Mouse (Mus musculus): ENCODE results near the gene Necab3. TPM values are rescaled to one million over a fixed set of nuclear protein-coding genes. Genes with fewer than 3 reads are reported as not detected.

Gene Necab3
- polyA plus RNA-seq, 1 experiment from 2014 or later, result 25.4 TPM

DNA sequence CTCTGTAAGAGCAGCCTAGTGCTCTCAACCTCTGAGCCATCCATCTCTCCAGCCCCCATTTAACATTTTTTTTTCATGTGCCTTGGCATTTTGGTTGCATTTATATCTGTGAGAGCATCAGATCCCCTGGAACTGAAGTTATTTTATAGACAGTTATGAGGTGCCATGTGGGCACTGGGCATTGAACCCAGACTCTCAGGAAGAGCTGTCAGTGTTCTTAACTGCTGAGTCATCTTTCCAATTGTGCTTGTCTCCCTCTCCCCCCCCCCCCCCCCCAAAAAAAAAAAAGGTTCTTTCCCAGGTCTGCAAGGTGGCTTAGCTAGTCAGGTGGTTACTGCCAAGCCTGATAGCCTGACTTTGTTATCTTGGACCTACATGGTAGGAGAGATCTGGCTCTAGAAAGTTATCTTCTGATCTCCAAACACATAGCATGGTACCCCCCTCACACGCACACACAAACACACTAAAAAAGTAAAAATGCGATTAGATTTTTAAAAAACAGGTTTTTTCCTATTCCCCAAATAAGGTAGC, 58.9 kb downstream of the Necab3 start:
- Histone ChIP-seq H3K4me1 (0 out of 2 replicates have a peak, but pooled peaks cover 8% of the 10 kb centered on the region), H3K9me3 (replicated peaks) (no peaks in the 10 kb centered on the region), H3K4me3 (no peak overlapping the region), H3K9ac (no peak overlapping the region), H3K27me3 (no peaks in the 10 kb centered on the region), H3K36me3 (ENCODE audit: poor library complexity, severe bottlenecking) (peaks cover 20% of the 10 kb centered on the region), H3K4me2 (no peak overlapping the region), H3K27ac (no peak overlapping the region)
- no peak for ATAC-seq
- 94% methylated on average over 2 of the region's 2 CpGs for WGBS

- Histone ChIP-seq H3K4me1 (0 out of 2 replicates have a peak, but pooled peaks cover 8% of the 10 kb centered on the region), H3K4me2 (no peak overlapping the region), H3K27ac (peak overlapping the region; percentile 2), H3K27me3 (no peaks in the 10 kb centered on the region), H3K9ac (no peak overlapping the region), H3K4me3 (no peak overlapping the region), H3K36me3 (ENCODE audit: poor library complexity, severe bottlenecking) (peaks cover 19% of the 10 kb centered on the region), H3K9me3 (replicated peaks) (no peaks in the 10 kb centered on the region)
- no peak for ATAC-seq
- 62% methylated on average over 5 of the region's 5 CpGs for WGBS
Observed at GRCm38 (mm10) chr2:154498571-154498970, 60.1 kb downstream of the Necab3 start.

DNA sequence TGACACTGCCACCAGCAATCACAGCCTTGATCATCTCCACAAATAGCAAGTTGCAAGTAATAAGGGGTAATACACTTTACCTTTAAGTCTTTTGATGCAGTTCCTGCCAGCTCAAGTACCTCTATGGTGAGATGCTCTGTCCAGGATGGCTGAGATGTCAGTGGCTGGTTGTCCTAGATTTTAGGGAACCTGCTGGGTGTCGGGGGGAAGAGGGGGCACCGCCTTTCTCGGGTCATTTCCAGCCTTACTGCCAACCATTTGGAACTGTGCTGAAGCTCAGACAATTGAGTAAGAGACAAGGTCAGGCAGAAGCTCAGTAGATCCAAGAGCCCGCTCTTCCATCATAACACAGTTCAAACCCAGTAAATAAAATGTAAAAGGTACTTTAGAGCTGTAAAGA, 63.7 kb downstream of the Necab3 start:
- Histone ChIP-seq H3K36me3 (ENCODE audit: poor library complexity, severe bottlenecking) (0 out of 2 replicates have a peak, but pooled peaks cover 3% of the 10 kb centered on the region), H3K27me3 (no peaks in the 10 kb centered on the region), H3K4me3 (no peak overlapping the region), H3K9me3 (replicated peaks) (no peaks in the 10 kb centered on the region), H3K4me1 (0 out of 2 replicates have a peak, but pooled peaks cover 8% of the 10 kb centered on the region), H3K9ac (no peak overlapping the region), H3K4me2 (no peak overlapping the region), H3K27ac (no peak overlapping the region)
- WGBS, result 97% methylated on average over 4 of the region's 4 CpGs
- ATAC-seq, result no peak

Other genes starting within 250 kb of the Necab3 start
- gene Cdk5rap1, start 185.9 kb downstream of the Necab3 start, polyA plus RNA-seq (2015; fragmentation: Nextera tagmentation; extraction: Ambion mirVana), result 16.0 and 17.4 TPM in 2 replicates
- 3.8 and 4.1 TPM in 2 replicates for gene Snta1, start 150.8 kb downstream of the Necab3 start, polyA plus RNA-seq (2015; fragmentation: Nextera tagmentation; extraction: Ambion mirVana)
- 69.4 and 79.1 TPM in 2 replicates for gene Cbfa2t2, start 122.4 kb downstream of the Necab3 start, polyA plus RNA-seq (2015; fragmentation: Nextera tagmentation; extraction: Ambion mirVana)
- gene 1700003F12Rik, start 11.8 kb downstream of the Necab3 start, polyA plus RNA-seq (2015; fragmentation: Nextera tagmentation; extraction: Ambion mirVana), result 1.4 TPM in 2 replicates
- 0.49 and 0.68 TPM in 2 replicates for gene Actl10, start 7.1 kb downstream of the Necab3 start, polyA plus RNA-seq (2015; fragmentation: Nextera tagmentation; extraction: Ambion mirVana)
- gene E2f1, start 11.0 kb upstream of the Necab3 start, polyA plus RNA-seq (2015; fragmentation: Nextera tagmentation; extraction: Ambion mirVana), result 20.8 and 22.8 TPM in 2 replicates
- gene Pxmp4, start 44.8 kb upstream of the Necab3 start, polyA plus RNA-seq (2015; fragmentation: Nextera tagmentation; extraction: Ambion mirVana), result 10.7 and 13.0 TPM in 2 replicates
- gene Zfp341, start 54.4 kb upstream of the Necab3 start, polyA plus RNA-seq (2015; fragmentation: Nextera tagmentation; extraction: Ambion mirVana), result 1.5 and 2.0 TPM in 2 replicates
- 0.79 and 0.88 TPM in 2 replicates for gene 4930519P11Rik, start 54.5 kb upstream of the Necab3 start, polyA plus RNA-seq (2015; fragmentation: Nextera tagmentation; extraction: Ambion mirVana)
- gene Chmp4b, start 92.8 kb upstream of the Necab3 start, polyA plus RNA-seq (2015; fragmentation: Nextera tagmentation; extraction: Ambion mirVana), result 22.4 and 24.9 TPM in 2 replicates
- not detected in 2 replicates for gene Gm14214, start 211.1 kb upstream of the Necab3 start, polyA plus RNA-seq (2015; fragmentation: Nextera tagmentation; extraction: Ambion mirVana)
- 33.1 and 41.4 TPM in 2 replicates for gene Raly, start 232.2 kb upstream of the Necab3 start, polyA plus RNA-seq (2015; fragmentation: Nextera tagmentation; extraction: Ambion mirVana)
- 0.39 and 0.49 TPM in 2 replicates for gene a, start 232.5 kb upstream of the Necab3 start, polyA plus RNA-seq (2015; fragmentation: Nextera tagmentation; extraction: Ambion mirVana)